Mouse (Mus musculus): ENCODE measurements at regions not wholly inside any gene's neighbourhood (a gene's known extent, or its start where the extent isn't known, plus 50 kb on each side); places are given as distances from the start of the nearest gene placed in this dataset.

GRCm38 (mm10) chr1:168497801-168498200 is 65.7 kb upstream of the Pbx1 start:
- Histone ChIP-seq H3K27ac (ENCODE audit: insufficient read depth, low read depth, low read length) (no peak overlapping the region), H3K4me1 (ENCODE audit: control insufficient read depth, insufficient read depth, low read length) (peaks cover 9% of the 10 kb centered on the region), H3K4me3 (ENCODE audit: insufficient read depth, low read depth, low read length) (no peak overlapping the region)
- TF ChIP-seq POLR2A (IDR thresholded peaks at IDR 0.05; ENCODE audit: insufficient read depth, low read depth, low read length), result no peak
- TF ChIP-seq CTCF (IDR thresholded peaks at IDR 0.05; ENCODE audit: insufficient read depth, low read depth, low read length), result no peak
- 74% methylated on average over 4 of the region's 4 CpGs for WGBS

GRCm38 (mm10) chr1:168495687-168496527 is 63.8 kb upstream of the Pbx1 start:
- Histone ChIP-seq H3K4me3 (ENCODE audit: insufficient read depth, low read depth, low read length) (peak overlapping the region; percentile 30), H3K4me1 (ENCODE audit: control insufficient read depth, insufficient read depth, low read length) (peaks cover 9% of the 10 kb centered on the region), H3K27ac (ENCODE audit: insufficient read depth, low read depth, low read length) (peak overlapping the region; percentile 70; the same call in 1 of the 2 replicates)
- TF ChIP-seq POLR2A (IDR thresholded peaks at IDR 0.05; ENCODE audit: insufficient read depth, low read depth, low read length) (no peak), CTCF (IDR thresholded peaks at IDR 0.05; ENCODE audit: insufficient read depth, low read depth, low read length) (no peak)
- WGBS, result 14% methylated on average over 13 of the region's 13 CpGs

GRCm38 (mm10) chr1:168487492-168487891 is 55.4 kb upstream of the Pbx1 start:
- Histone ChIP-seq H3K27ac (ENCODE audit: insufficient read depth, low read depth, low read length) (no peak overlapping the region), H3K4me3 (ENCODE audit: insufficient read depth, low read depth, low read length) (no peak overlapping the region), H3K4me1 (ENCODE audit: control insufficient read depth, insufficient read depth, low read length) (no peaks in the 10 kb centered on the region)
- TF ChIP-seq CTCF (IDR thresholded peaks at IDR 0.05; ENCODE audit: insufficient read depth, low read depth, low read length) (no peak), POLR2A (IDR thresholded peaks at IDR 0.05; ENCODE audit: insufficient read depth, low read depth, low read length) (no peak)
- 60% methylated on average over 7 of the region's 7 CpGs for WGBS

GRCm38 (mm10) chr1:168483651-168484050 is 51.6 kb upstream of the Pbx1 start:
- no peak for TF ChIP-seq CTCF (IDR thresholded peaks at IDR 0.05; ENCODE audit: insufficient read depth, low read depth, low read length)
- TF ChIP-seq POLR2A (IDR thresholded peaks at IDR 0.05; ENCODE audit: insufficient read depth, low read depth, low read length), result no peak
- no peak overlapping the region for H3K27ac ChIP-seq (ENCODE audit: insufficient read depth, low read depth, low read length)
- no peak overlapping the region for H3K4me3 ChIP-seq (ENCODE audit: insufficient read depth, low read depth, low read length)
- 94% methylated on average over 13 of the region's 13 CpGs for WGBS
- no peaks in the 10 kb centered on the region for H3K4me1 ChIP-seq (ENCODE audit: control insufficient read depth, insufficient read depth, low read length)
